Mouse (Mus musculus): ENCODE data around the gene Mcf2l. TPM values are rescaled to one million over a fixed set of nuclear protein-coding genes. Genes with fewer than 3 reads are reported as not detected.

The Mcf2l gene
- polyA plus RNA-seq, 1 experiment from 2014 or later, result 158 TPM

GRCm38 (mm10) chr8:12887772-12888435 lies 14.3 kb downstream of the Mcf2l start:
- no peak overlapping the region for H3K4me2 ChIP-seq (replicated peaks)
- no peak overlapping the region for H3K4me3 ChIP-seq (replicated peaks; ENCODE audit: low read length)
- H3K9ac ChIP-seq, result no peak overlapping the region
- no peaks in the 10 kb centered on the region for H3K4me1 ChIP-seq (replicated peaks; ENCODE audit: control insufficient read depth, insufficient read depth, low read length)
- WGBS, result 84% methylated on average over 16 of the region's 16 CpGs
- DNase-seq (ENCODE audit: low spot score) (no peak), ATAC-seq (ENCODE audit: low FRiP score) (no peak)
- no peak overlapping the region for H3K27ac ChIP-seq
- H3K27me3 ChIP-seq (ENCODE audit: control insufficient read depth, insufficient read depth, low read length), result no peaks in the 10 kb centered on the region
- no peaks in the 10 kb centered on the region for H3K36me3 ChIP-seq (replicated peaks; ENCODE audit: control insufficient read depth, insufficient read depth)
- H3K9me3 ChIP-seq (ENCODE audit: control insufficient read depth, low read length), result no peaks in the 10 kb centered on the region

GRCm38 (mm10) chr8:12889046-12889598 lies 15.5 kb downstream of the Mcf2l start:
- Histone ChIP-seq H3K9me3 (ENCODE audit: control insufficient read depth, low read length) (no peaks in the 10 kb centered on the region), H3K27ac (peak overlapping the region; percentile 20), H3K36me3 (replicated peaks; ENCODE audit: control insufficient read depth, insufficient read depth) (no peaks in the 10 kb centered on the region), H3K27me3 (ENCODE audit: control insufficient read depth, insufficient read depth, low read length) (no peaks in the 10 kb centered on the region), H3K4me1 (replicated peaks; ENCODE audit: control insufficient read depth, insufficient read depth, low read length) (no peaks in the 10 kb centered on the region), H3K4me2 (replicated peaks) (no peak overlapping the region), H3K4me3 (replicated peaks; ENCODE audit: low read length) (no peak overlapping the region), H3K9ac (no peak overlapping the region; the same call in 1 of the 2 replicates)
- WGBS, result 76% methylated on average over 11 of the region's 11 CpGs
- ATAC-seq (ENCODE audit: low FRiP score) (no peak), DNase-seq (ENCODE audit: low spot score) (no peak)

- Histone ChIP-seq H3K9me3 (ENCODE audit: control insufficient read depth, low read length) (no peaks in the 10 kb centered on the region), H3K36me3 (replicated peaks; ENCODE audit: control insufficient read depth, insufficient read depth) (no peaks in the 10 kb centered on the region), H3K27me3 (ENCODE audit: control insufficient read depth, insufficient read depth, low read length) (no peaks in the 10 kb centered on the region), H3K4me1 (replicated peaks; ENCODE audit: control insufficient read depth, insufficient read depth, low read length) (no peaks in the 10 kb centered on the region), H3K4me3 (replicated peaks; ENCODE audit: low read length) (no peak overlapping the region), H3K9ac (no peak overlapping the region), H3K4me2 (replicated peaks) (no peak overlapping the region), H3K27ac (no peak overlapping the region)
- 85% methylated on average over 5 of the region's 5 CpGs for WGBS
- ATAC-seq (ENCODE audit: low FRiP score), result no peak
- no peak for DNase-seq (ENCODE audit: low spot score)
Measured at GRCm38 (mm10) chr8:12892882-12893446, 19.4 kb downstream of the Mcf2l start.

- WGBS, result 92% methylated on average over 12 of the region's 12 CpGs
- no peak overlapping the region for H3K4me2 ChIP-seq (replicated peaks)
- no peaks in the 10 kb centered on the region for H3K9me3 ChIP-seq (ENCODE audit: control insufficient read depth, low read length)
- no peaks in the 10 kb centered on the region for H3K36me3 ChIP-seq (replicated peaks; ENCODE audit: control insufficient read depth, insufficient read depth)
- no peak for ATAC-seq (ENCODE audit: low FRiP score)
- no peak overlapping the region for H3K4me3 ChIP-seq (replicated peaks; ENCODE audit: low read length)
- H3K9ac ChIP-seq, result no peak overlapping the region
- H3K27me3 ChIP-seq (ENCODE audit: control insufficient read depth, insufficient read depth, low read length), result no peaks in the 10 kb centered on the region
- H3K27ac ChIP-seq, result no peak overlapping the region
- no peak for DNase-seq (ENCODE audit: low spot score)
- H3K4me1 ChIP-seq (replicated peaks; ENCODE audit: control insufficient read depth, insufficient read depth, low read length), result no peaks in the 10 kb centered on the region
Measured at GRCm38 (mm10) chr8:12893797-12894578, 20.4 kb downstream of the Mcf2l start.

GRCm38 (mm10) chr8:12894783-12895534 lies 21.4 kb downstream of the Mcf2l start:
- Histone ChIP-seq H3K9ac (no peak overlapping the region), H3K27ac (no peak overlapping the region), H3K4me1 (replicated peaks; ENCODE audit: control insufficient read depth, insufficient read depth, low read length) (no peaks in the 10 kb centered on the region), H3K4me3 (replicated peaks; ENCODE audit: low read length) (no peak overlapping the region), H3K27me3 (ENCODE audit: control insufficient read depth, insufficient read depth, low read length) (no peaks in the 10 kb centered on the region), H3K9me3 (ENCODE audit: control insufficient read depth, low read length) (no peaks in the 10 kb centered on the region), H3K4me2 (replicated peaks) (no peak overlapping the region), H3K36me3 (replicated peaks; ENCODE audit: control insufficient read depth, insufficient read depth) (no peaks in the 10 kb centered on the region)
- ATAC-seq (ENCODE audit: low FRiP score) (no peak), DNase-seq (ENCODE audit: low spot score) (no peak)
- WGBS, result 85% methylated on average over 11 of the region's 11 CpGs

- no peak overlapping the region for H3K4me3 ChIP-seq (replicated peaks; ENCODE audit: low read length)
- H3K9me3 ChIP-seq (ENCODE audit: control insufficient read depth, low read length), result no peaks in the 10 kb centered on the region
- no peak for DNase-seq (ENCODE audit: low spot score)
- H3K27me3 ChIP-seq (ENCODE audit: control insufficient read depth, insufficient read depth, low read length), result no peaks in the 10 kb centered on the region
- ATAC-seq (ENCODE audit: low FRiP score), result no peak
- no peak overlapping the region for H3K27ac ChIP-seq
- no peaks in the 10 kb centered on the region for H3K36me3 ChIP-seq (replicated peaks; ENCODE audit: control insufficient read depth, insufficient read depth)
- no peak overlapping the region for H3K9ac ChIP-seq
- WGBS, result 80% methylated on average over 9 of the region's 9 CpGs
- H3K4me1 ChIP-seq (replicated peaks; ENCODE audit: control insufficient read depth, insufficient read depth, low read length), result no peaks in the 10 kb centered on the region
- no peak overlapping the region for H3K4me2 ChIP-seq (replicated peaks)
Measured at GRCm38 (mm10) chr8:12895535-12896150, 22.0 kb downstream of the Mcf2l start.

GRCm38 (mm10) chr8:12896494-12897373 lies 23.1 kb downstream of the Mcf2l start:
- Histone ChIP-seq H3K9me3 (ENCODE audit: control insufficient read depth, low read length) (no peaks in the 10 kb centered on the region), H3K27ac (no peak overlapping the region), H3K36me3 (replicated peaks; ENCODE audit: control insufficient read depth, insufficient read depth) (no peaks in the 10 kb centered on the region), H3K4me1 (replicated peaks; ENCODE audit: control insufficient read depth, insufficient read depth, low read length) (no peaks in the 10 kb centered on the region), H3K27me3 (ENCODE audit: control insufficient read depth, insufficient read depth, low read length) (no peaks in the 10 kb centered on the region), H3K4me3 (replicated peaks; ENCODE audit: low read length) (no peak overlapping the region), H3K4me2 (replicated peaks) (no peak overlapping the region), H3K9ac (no peak overlapping the region)
- ATAC-seq (ENCODE audit: low FRiP score) (peak; percentile 68), DNase-seq (ENCODE audit: low spot score) (peak; percentile 83)
- WGBS, result 52% methylated on average over 13 of the region's 13 CpGs

GRCm38 (mm10) chr8:12897815-12898214 lies 24.2 kb downstream of the Mcf2l start:
- H3K36me3 ChIP-seq (replicated peaks; ENCODE audit: control insufficient read depth, insufficient read depth), result no peaks in the 10 kb centered on the region
- ATAC-seq (ENCODE audit: low FRiP score) (no peak), DNase-seq (ENCODE audit: low spot score) (no peak)
- H3K9ac ChIP-seq, result no peak overlapping the region
- H3K4me1 ChIP-seq (replicated peaks; ENCODE audit: control insufficient read depth, insufficient read depth, low read length), result no peaks in the 10 kb centered on the region
- no peaks in the 10 kb centered on the region for H3K9me3 ChIP-seq (ENCODE audit: control insufficient read depth, low read length)
- H3K27me3 ChIP-seq (ENCODE audit: control insufficient read depth, insufficient read depth, low read length), result no peaks in the 10 kb centered on the region
- no peak overlapping the region for H3K4me2 ChIP-seq (replicated peaks)
- WGBS, result 83% methylated on average over 9 of the region's 9 CpGs
- H3K4me3 ChIP-seq (replicated peaks; ENCODE audit: low read length), result no peak overlapping the region
- no peak overlapping the region for H3K27ac ChIP-seq

All from hindbrain, embryonic 14.5 days (tissue).